Mouse (Mus musculus) stomach, postnatal 0 days (tissue): ENCODE results near the gene Fam118a.

Experiments used
- CTCF ChIP-seq: IDR thresholded peaks from 2 replicates; pipeline ENCODE4 v1.5.1; 2016; ENCODE audit warnings: antibody characterized with exemption, low read depth, mild to moderate bottlenecking, moderate library complexity
- EP300 ChIP-seq: optimal IDR thresholded peaks from 2 replicates; pipeline ENCODE3; 2016; ENCODE audit warnings: antibody characterized with exemption

GRCm38 (mm10) chr15:85043761-85044160 lies 15.0 kb downstream of the Fam118a start:
- TF ChIP-seq EP300, result no peak
- no peak for TF ChIP-seq CTCF
